Mouse (Mus musculus) intestine, embryonic 16.5 days (tissue): Measurements from ENCODE around the gene Tmem104. TPM values are rescaled to one million over a fixed set of nuclear protein-coding genes. Genes with fewer than 3 reads are reported as not detected.

Source experiments
- ATAC-seq: fragments of 200-750 bp; cut with Nextera tagmentation; 2 replicates; pipeline ENCODE4 v1.8.0; 2017; ENCODE audit warnings: moderate TSS enrichment, moderate library complexity
- H3K27ac ChIP-seq: fragments of 300-500 bp; sonication (generic); 2 replicates; pipeline ENCODE4 v1.5.1; 2014; ENCODE audit warnings: mild to moderate bottlenecking, low read length
- H3K27me3 ChIP-seq: fragments of 300-500 bp; sonication (generic); replicated peaks from 2 replicates; pipeline ENCODE4 v1.6.1; 2014; ENCODE audit warnings: low read length, control low read depth, mixed read lengths; ENCODE audit not compliant: control insufficient read depth, insufficient read depth
- H3K36me3 ChIP-seq: fragments of 300-500 bp; sonication (generic); 2 replicates; pipeline ENCODE4 v1.6.1; 2014; ENCODE audit warnings: low read length, control low read depth; ENCODE audit not compliant: control insufficient read depth, insufficient read depth
- H3K4me1 ChIP-seq: fragments of 300-500 bp; sonication (generic); 2 replicates; pipeline ENCODE4 v1.6.1; 2014; ENCODE audit warnings: low read length, control low read depth, mixed read lengths; ENCODE audit not compliant: control insufficient read depth, insufficient read depth
- H3K4me2 ChIP-seq: fragments of 300-500 bp; sonication (generic); 2 replicates; pipeline ENCODE4 v1.6.1; 2014; ENCODE audit warnings: low read depth, low read length, control low read depth
- H3K4me3 ChIP-seq: fragments of 300-500 bp; sonication (generic); 2 replicates; pipeline ENCODE4 v1.5.1; 2014; ENCODE audit warnings: mild to moderate bottlenecking, low read length
- H3K9ac ChIP-seq: fragments of 300-500 bp; sonication (generic); 2 replicates; pipeline ENCODE4 v1.6.1; 2014; ENCODE audit warnings: low read depth, low read length
- H3K9me3 ChIP-seq: fragments of 300-500 bp; sonication (generic); 2 replicates; pipeline ENCODE4 v1.6.1; 2016; ENCODE audit warnings: low read length, control low read depth; ENCODE audit not compliant: control insufficient read depth
- WGBS: fragments of 180-500 bp; shearing (Covaris S2); extraction: QIAGEN DNeasy Blood & Tissue Kit; methylation state at CpG from one replicate; pipeline ENCODE4 v1.1.7; 2014; 5-methylcytosine and 5-hydroxymethylcytosine counted together
- polyA plus RNA-seq: library from polyadenylated mRNA; unstranded; fragments of >200 nt; fragmentation: Nextera tagmentation; extraction: Ambion mirVana; gene quantifications from 2 replicates; pipeline ENCODE4 v1.2.1, GENCODE M21; 2015

The Tmem104 gene
- polyA plus RNA-seq, 1 experiment from 2014 or later, result 11.6 TPM

DNA sequence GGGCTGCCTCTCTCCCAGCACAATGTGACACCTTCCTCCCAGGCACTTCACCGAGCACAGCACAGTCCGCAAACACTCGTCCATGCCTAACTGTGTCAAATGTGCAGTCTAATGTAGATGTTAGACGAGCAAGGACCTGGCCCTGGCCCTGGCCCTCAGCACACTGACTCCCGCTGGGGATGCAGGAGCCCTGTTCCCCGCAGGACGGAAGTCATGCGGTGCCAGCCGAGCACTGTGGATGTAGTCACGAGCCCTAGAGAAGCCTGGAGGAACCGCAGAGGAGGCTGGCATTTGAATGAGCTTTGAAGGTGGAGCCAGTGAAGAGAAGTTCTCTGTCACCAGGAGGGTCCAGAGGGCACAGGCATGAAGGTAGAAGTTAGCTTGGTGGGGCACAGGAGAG, 36.2 kb downstream of the Tmem104 start:
- no peak overlapping the region for H3K27ac ChIP-seq
- H3K27me3 ChIP-seq, result no peaks in the 10 kb centered on the region; the same call in 1 of the 2 replicates
- 76% methylated on average over 11 of the region's 11 CpGs for WGBS
- no peak overlapping the region for H3K4me3 ChIP-seq
- no peak overlapping the region for H3K9ac ChIP-seq
- ATAC-seq, result no peak
- H3K4me2 ChIP-seq, result no peak overlapping the region
- H3K4me1 ChIP-seq, result peaks cover 25% of the 10 kb centered on the region
- H3K36me3 ChIP-seq, result no peaks in the 10 kb centered on the region
- no peaks in the 10 kb centered on the region for H3K9me3 ChIP-seq

DNA sequence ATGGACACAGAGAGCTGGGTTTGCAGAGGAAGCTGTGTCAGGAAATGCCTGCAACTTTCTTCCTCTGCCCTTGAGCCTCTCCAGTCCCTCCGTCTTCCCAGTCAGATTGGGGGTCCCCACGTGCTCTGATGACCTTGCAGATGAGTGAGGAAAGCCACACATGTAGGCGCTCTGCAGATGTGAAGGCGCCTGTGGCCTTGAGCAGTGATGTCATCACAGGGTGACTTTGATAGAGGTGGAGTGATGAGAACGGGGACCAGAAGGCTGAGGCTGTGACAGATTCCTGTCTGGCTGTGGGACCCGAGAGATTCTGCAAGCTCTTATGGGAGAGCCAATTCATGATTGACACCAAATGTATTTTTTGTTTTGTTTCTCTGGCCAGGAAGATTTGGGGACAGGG, 36.6 kb downstream of the Tmem104 start:
- Histone ChIP-seq H3K4me2 (no peak overlapping the region), H3K9me3 (no peaks in the 10 kb centered on the region), H3K27me3 (no peaks in the 10 kb centered on the region; the same call in 1 of the 2 replicates), H3K4me1 (peaks cover 22% of the 10 kb centered on the region), H3K4me3 (no peak overlapping the region), H3K27ac (no peak overlapping the region), H3K36me3 (no peaks in the 10 kb centered on the region), H3K9ac (no peak overlapping the region)
- WGBS, result 73% methylated on average over 6 of the region's 6 CpGs
- ATAC-seq, result no peak

DNA sequence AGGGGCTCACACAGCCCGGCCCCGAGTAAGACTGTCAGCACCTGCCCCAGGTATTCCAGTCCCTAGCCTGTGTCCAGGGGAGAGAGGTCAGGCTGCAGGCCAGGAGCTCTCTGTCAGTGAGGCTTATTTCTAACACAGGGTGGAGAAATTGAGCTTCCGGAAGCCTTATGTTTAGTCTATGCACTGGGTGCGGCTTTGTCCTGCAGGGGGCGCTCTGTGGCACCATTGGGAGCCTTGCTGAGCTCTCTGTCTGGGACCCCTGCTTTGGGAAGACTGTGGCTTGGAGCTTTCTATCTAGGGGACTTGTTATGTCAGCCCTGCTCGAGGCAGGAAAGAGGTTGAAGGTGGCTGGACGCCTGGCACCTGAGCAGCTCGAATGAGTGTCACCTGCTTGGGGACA, 37.6 kb downstream of the Tmem104 start:
- 50% methylated on average over 8 of the region's 8 CpGs for WGBS
- H3K27me3 ChIP-seq, result no peaks in the 10 kb centered on the region; the same call in 1 of the 2 replicates
- peaks cover 13% of the 10 kb centered on the region for H3K4me1 ChIP-seq

DNA sequence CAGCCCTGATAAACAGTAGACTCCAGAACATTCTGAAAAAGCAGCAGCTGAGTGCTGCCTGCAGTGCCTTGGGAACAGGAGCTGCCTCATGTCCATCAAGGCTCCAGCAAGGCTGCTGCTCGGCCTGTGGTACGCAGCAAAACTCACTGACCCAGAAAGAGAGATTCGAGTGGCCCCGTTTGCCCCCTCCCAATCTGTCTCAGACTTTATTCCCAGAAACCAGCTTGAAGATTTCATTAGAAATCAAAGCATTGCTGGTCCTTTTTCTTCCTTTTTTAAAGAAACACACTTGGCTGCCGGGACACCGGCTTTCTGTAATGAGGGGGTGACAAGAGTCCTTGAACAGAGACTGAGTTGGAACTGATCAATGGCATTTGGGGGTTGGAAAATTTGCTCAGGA, 38.0 kb downstream of the Tmem104 start:
- ATAC-seq, result no peak
- Histone ChIP-seq H3K4me1 (peaks cover 16% of the 10 kb centered on the region), H3K9ac (no peak overlapping the region), H3K27me3 (no peaks in the 10 kb centered on the region; the same call in 1 of the 2 replicates), H3K9me3 (no peaks in the 10 kb centered on the region), H3K36me3 (no peaks in the 10 kb centered on the region), H3K27ac (no peak overlapping the region), H3K4me2 (no peak overlapping the region), H3K4me3 (no peak overlapping the region)
- 87% methylated on average over 6 of the region's 6 CpGs for WGBS

More for the DNA sequence above, 37.6 kb downstream of the Tmem104 start:
- Histone ChIP-seq H3K9ac (no peak overlapping the region), H3K36me3 (no peaks in the 10 kb centered on the region), H3K4me2 (no peak overlapping the region), H3K27ac (no peak overlapping the region), H3K4me3 (no peak overlapping the region), H3K9me3 (no peaks in the 10 kb centered on the region)
- no peak for ATAC-seq

DNA sequence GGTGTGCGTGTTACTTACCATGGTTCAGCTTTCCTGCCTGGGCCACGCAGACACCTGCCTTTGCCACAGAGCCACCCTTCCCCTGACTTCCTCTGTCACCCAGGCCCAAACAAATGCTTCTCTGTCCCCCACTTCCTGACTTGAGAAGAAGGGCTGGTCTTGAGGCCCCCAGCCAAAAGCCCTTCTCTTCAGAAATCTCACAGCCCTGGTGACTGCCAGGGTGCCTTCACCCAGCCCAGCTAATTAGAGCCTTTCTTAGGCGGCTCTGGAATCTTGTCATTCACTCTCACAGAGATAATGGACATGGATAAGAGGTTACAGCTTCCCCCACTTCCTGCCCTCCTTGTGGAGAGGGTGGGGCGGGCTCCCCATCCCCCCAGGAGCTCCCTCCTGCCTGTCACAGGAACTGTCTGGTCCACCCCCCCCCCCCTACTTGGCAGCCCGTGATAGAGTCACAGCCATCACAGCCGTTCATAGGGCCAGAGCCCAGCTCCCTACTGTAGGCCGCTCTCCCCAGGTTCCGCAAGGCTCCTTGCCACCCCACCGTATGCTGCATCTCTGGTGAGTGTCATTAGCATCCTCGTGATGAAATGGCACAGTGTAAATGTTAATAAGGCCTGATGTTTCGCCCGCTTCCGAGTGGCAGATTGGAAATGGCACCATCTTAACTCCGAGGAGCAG, 39.7 kb downstream of the Tmem104 start:
- no peaks in the 10 kb centered on the region for H3K27me3 ChIP-seq
- 62% methylated on average over 14 of the region's 14 CpGs for WGBS
- no peak overlapping the region for H3K4me3 ChIP-seq
- no peak overlapping the region for H3K4me2 ChIP-seq
- H3K36me3 ChIP-seq, result no peaks in the 10 kb centered on the region
- H3K9me3 ChIP-seq, result no peaks in the 10 kb centered on the region
- ATAC-seq, result no peak
- H3K27ac ChIP-seq, result no peak overlapping the region
- H3K9ac ChIP-seq, result no peak overlapping the region
- peaks cover 24% of the 10 kb centered on the region for H3K4me1 ChIP-seq

DNA sequence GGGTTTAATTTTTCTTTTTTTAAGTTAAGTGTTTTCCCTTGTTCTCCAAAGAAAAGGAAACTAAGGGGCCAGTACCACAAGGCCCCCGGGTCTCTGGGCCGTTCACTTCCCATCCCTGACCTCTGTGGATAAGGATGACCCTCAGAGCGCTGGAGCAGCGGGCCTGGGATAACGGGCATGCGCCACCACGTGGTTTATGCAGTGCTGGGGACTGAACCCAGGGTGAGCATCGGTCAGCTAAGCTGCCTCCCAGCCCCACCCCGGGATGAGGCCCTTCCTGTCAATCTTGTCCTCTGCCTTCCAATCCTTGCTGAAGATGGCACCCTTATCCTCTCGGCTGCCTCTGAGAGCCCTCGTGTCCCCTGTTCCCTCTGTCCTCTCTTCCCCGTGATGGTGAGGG, 40.4 kb downstream of the Tmem104 start:
- Histone ChIP-seq H3K4me3 (no peak overlapping the region), H3K27ac (no peak overlapping the region), H3K9me3 (no peaks in the 10 kb centered on the region), H3K9ac (no peak overlapping the region), H3K36me3 (no peaks in the 10 kb centered on the region), H3K27me3 (no peaks in the 10 kb centered on the region), H3K4me2 (no peak overlapping the region), H3K4me1 (peaks cover 24% of the 10 kb centered on the region)
- no peak for ATAC-seq
- WGBS, result 51% methylated on average over 12 of the region's 12 CpGs

DNA sequence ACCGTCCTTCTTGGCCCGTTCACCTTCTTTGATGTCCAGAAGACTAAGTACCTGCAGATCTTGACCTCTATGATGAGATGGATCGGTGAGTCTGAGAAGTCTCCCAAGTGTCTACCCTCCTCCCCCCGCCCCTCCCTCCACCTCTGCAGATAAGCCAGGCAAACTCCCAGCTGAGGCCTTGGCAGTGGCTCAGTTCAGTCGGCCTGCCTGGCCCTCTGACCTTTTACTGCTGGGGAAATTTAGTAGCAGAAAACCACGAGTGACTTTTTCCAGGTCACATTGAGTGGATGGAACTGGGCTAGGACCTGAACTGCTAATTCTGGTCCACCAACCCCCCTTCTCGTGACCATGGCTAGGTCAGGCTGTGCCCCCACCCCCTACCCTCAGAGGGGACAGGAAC, 41.1 kb downstream of the Tmem104 start:
- H3K4me2 ChIP-seq, result no peak overlapping the region
- no peaks in the 10 kb centered on the region for H3K9me3 ChIP-seq
- no peak for ATAC-seq
- H3K27ac ChIP-seq, result no peak overlapping the region
- H3K27me3 ChIP-seq, result no peaks in the 10 kb centered on the region
- H3K4me1 ChIP-seq, result peaks cover 22% of the 10 kb centered on the region
- 57% methylated on average over 7 of the region's 7 CpGs for WGBS
- no peaks in the 10 kb centered on the region for H3K36me3 ChIP-seq
- H3K4me3 ChIP-seq, result no peak overlapping the region
- no peak overlapping the region for H3K9ac ChIP-seq

DNA sequence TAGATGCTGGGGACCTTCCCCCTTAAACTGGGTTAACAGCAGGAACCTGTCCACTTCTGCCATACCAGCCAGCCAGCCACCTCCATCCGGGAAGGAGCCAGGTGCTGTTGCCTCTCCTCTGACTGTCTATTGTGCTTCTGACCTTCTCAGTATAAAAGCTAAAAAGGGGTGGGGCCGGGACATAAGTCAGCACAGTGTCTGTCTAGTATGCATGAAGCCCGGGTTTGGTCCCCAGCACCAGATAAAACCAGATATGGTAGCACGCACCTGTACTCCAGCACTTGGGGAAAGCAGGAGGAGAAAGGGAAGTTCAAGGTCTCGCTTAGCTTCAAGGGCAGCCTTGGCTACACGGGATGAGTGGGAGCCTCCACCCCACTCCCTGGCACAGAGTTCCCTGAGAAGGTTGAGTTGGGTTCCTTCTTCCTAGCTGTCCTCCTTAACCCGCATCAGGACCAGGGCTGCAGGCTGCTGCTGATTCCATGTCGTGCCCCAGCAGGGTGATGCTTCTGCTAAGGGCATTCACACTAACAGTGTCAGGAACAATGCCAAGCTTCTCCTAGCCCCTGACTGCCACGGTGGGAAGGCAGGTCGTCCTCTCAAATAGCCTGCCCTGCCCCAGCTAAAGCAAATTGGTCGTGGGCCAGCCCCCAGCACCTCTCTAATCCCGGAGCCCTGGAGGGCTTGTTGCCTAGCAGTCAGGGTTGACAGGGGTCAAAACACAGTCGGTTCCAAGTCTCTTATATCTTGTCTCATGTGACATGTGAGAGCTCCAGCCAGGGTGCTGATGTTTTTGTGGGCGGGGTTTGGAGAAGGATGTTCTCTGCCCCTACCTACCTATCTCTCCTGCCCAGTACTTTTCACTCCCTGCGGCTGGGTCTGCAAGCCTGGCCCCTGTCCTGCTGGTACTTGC, 42.0 kb downstream of the Tmem104 start:
- Histone ChIP-seq H3K27ac (no peak overlapping the region), H3K9me3 (no peaks in the 10 kb centered on the region), H3K27me3 (no peaks in the 10 kb centered on the region), H3K36me3 (no peaks in the 10 kb centered on the region), H3K9ac (no peak overlapping the region), H3K4me2 (no peak overlapping the region), H3K4me3 (no peak overlapping the region), H3K4me1 (peaks cover 22% of the 10 kb centered on the region)
- ATAC-seq, result no peak
- 57% methylated on average over 15 of the region's 15 CpGs for WGBS

DNA sequence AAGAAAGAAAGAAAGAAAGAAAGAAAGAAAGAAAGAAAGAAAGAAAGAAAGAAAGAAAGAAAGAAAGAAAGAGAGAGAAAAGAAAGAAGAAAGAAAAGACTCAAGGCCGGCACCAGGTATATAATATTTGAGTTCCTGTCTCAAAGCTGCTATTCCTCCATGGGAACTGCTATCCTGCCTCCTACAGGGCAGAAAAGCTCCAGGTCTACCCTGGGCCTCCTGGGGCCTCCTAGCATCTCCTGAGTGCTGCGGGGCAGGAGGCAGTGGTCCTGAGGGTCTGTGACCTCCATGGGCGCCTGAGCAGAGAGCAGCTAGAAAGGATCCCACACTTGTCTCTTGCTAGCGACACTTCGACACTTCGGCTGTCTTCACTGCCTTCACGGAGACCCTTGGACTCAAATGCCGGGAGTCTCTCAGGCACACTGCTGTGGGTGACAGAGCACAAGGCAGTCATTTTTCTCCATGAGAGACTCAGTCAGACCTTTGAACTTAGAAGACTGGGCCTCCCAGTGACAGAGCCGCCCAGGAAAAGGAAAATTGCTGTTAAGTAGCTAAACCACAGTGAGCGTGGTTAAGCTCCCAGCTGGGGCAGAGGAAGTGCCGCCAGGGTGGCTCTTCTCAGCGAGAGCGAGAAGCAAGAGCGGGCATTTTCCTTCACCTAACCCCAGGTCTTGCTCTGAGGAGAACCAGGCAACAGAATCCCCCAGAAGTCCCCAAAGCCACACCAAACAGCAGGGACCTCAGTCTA, 44.1 kb downstream of the Tmem104 start:
- H3K4me3 ChIP-seq, result no peak overlapping the region
- no peaks in the 10 kb centered on the region for H3K36me3 ChIP-seq
- H3K9ac ChIP-seq, result peak overlapping the region; percentile 64
- peak; percentile 94 for ATAC-seq
- 30% methylated on average over 14 of the region's 14 CpGs for WGBS
- H3K27me3 ChIP-seq, result no peaks in the 10 kb centered on the region
- peak overlapping the region; percentile 46 for H3K4me2 ChIP-seq
- H3K9me3 ChIP-seq, result no peaks in the 10 kb centered on the region
- peak overlapping the region; percentile 97 for H3K27ac ChIP-seq
- H3K4me1 ChIP-seq, result peaks cover 22% of the 10 kb centered on the region
